Mouse (Mus musculus) midbrain, embryonic 15.5 days (tissue): ENCODE measurements around the gene Ttc25. TPM values are rescaled to one million over a fixed set of nuclear protein-coding genes. Genes with fewer than 3 reads are reported as not detected.
"Not testable (repeated sequence)": the region's sequence is repeated elsewhere in the genome, so short reads cannot be mapped to it uniquely, and the experiment has no call there.

Experiments
- ATAC-seq: fragments of 200-750 bp; cut with Nextera tagmentation; replicated peaks from 2 replicates; pipeline ENCODE4 v1.8.0; 2017; ENCODE audit warnings: moderate TSS enrichment
- H3K27ac ChIP-seq: fragments of 300-500 bp; sonication (generic); 2 replicates; pipeline ENCODE4 v1.5.1; 2015; ENCODE audit warnings: mild to moderate bottlenecking, inconsistent platforms
- H3K27me3 ChIP-seq: fragments of 300-500 bp; sonication (generic); replicated peaks from 2 replicates; pipeline ENCODE4 v1.6.1; 2015; ENCODE audit warnings: inconsistent platforms
- H3K36me3 ChIP-seq: fragments of 300-500 bp; sonication (generic); replicated peaks from 2 replicates; pipeline ENCODE4 v1.6.1; 2015; ENCODE audit warnings: inconsistent platforms
- H3K4me1 ChIP-seq: fragments of 300-500 bp; sonication (generic); 2 replicates; pipeline ENCODE4 v1.6.1; 2015; ENCODE audit warnings: inconsistent platforms
- H3K4me2 ChIP-seq: fragments of 300-500 bp; sonication (generic); 2 replicates; pipeline ENCODE4 v1.6.1; 2015; ENCODE audit warnings: inconsistent platforms, mild to moderate bottlenecking, moderate library complexity
- H3K4me3 ChIP-seq: fragments of 300-500 bp; sonication (generic); 2 replicates; pipeline ENCODE4 v1.5.1; 2015; ENCODE audit warnings: mild to moderate bottlenecking, inconsistent platforms
- H3K9ac ChIP-seq: fragments of 300-500 bp; sonication (generic); 2 replicates; pipeline ENCODE4 v1.6.1; 2015; ENCODE audit warnings: mild to moderate bottlenecking, inconsistent platforms
- H3K9me3 ChIP-seq: fragments of 300-500 bp; sonication (generic); 2 replicates; pipeline ENCODE4 v1.6.1; 2016; ENCODE audit warnings: inconsistent platforms
- WGBS: fragments of 180-500 bp; shearing (Covaris S2); methylation state at CpG from one replicate; pipeline ENCODE4 v1.1.7; 2015; ENCODE audit warnings: mixed read lengths; 5-methylcytosine and 5-hydroxymethylcytosine counted together
- polyA plus RNA-seq: library from polyadenylated mRNA; unstranded; fragments of >200 nt; fragmentation: Nextera tagmentation; extraction: Ambion mirVana; gene quantifications from 2 replicates; pipeline ENCODE4 v1.2.1, GENCODE M21; 2015

Ttc25 gene
- polyA plus RNA-seq, 1 experiment from 2014 or later: 2.4 TPM

GRCm38 (mm10) chr11:100611627-100612026 is 66.2 kb downstream of the Ttc25 start:
- H3K27me3 ChIP-seq: no peaks in the 10 kb centered on the region
- H3K4me3 ChIP-seq: no peak overlapping the region
- no peak overlapping the region for H3K27ac ChIP-seq
- H3K36me3 ChIP-seq: peaks cover 3% of the 10 kb centered on the region; the same call in 1 of the 2 replicates
- H3K9me3 ChIP-seq: no peaks in the 10 kb centered on the region
- 91% methylated on average over 6 of the region's 6 CpGs for WGBS
- peaks cover 3% of the 10 kb centered on the region; the same call in 1 of the 2 replicates for H3K4me1 ChIP-seq
- H3K4me2 ChIP-seq: no peak overlapping the region
- no peak for ATAC-seq
- H3K9ac ChIP-seq: no peak overlapping the region

DNA sequence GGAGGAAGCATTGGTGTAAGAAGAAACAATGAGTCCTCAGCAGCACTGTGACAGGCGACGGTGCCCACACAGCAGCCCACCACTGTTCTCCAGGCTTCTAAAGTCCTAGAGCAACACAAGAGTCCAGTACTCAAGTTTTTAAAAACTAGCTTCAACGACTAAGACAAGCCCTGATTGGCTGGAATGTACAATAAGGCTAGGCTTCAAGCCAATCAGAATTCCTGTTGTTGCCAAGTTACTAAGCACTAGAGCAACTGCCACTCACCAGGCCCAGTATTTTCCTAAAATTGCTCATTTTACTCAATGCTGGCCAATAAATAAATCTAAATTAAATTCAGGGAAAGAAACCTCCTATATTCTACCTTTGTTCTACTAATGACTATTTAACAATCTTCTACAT is 67.8 kb downstream of the Ttc25 start:
- H3K9me3 ChIP-seq: no peaks in the 10 kb centered on the region
- no peak for ATAC-seq
- no peak overlapping the region for H3K4me2 ChIP-seq
- 89% methylated on average over 3 of the region's 3 CpGs for WGBS
- peaks cover 3% of the 10 kb centered on the region; the same call in 1 of the 2 replicates for H3K36me3 ChIP-seq
- H3K27me3 ChIP-seq: no peaks in the 10 kb centered on the region
- no peak overlapping the region for H3K27ac ChIP-seq
- H3K4me1 ChIP-seq: peaks cover 12% of the 10 kb centered on the region
- H3K4me3 ChIP-seq: no peak overlapping the region
- no peak overlapping the region for H3K9ac ChIP-seq

- 86% methylated on average over 5 of the region's 5 CpGs for WGBS
- ATAC-seq: no peak
- H3K27me3 ChIP-seq: no peaks in the 10 kb centered on the region
Observed at GRCm38 (mm10) chr11:100616332-100616731, 70.9 kb downstream of the Ttc25 start.

GRCm38 (mm10) chr11:100616836-100617235 is 71.4 kb downstream of the Ttc25 start:
- 93% methylated on average over 7 of the region's 7 CpGs for WGBS
- not testable (repeated sequence) for H3K4me2 ChIP-seq, H3K27me3 ChIP-seq, H3K9me3 ChIP-seq, H3K27ac ChIP-seq, H3K4me3 ChIP-seq, H3K9ac ChIP-seq, H3K36me3 ChIP-seq, ATAC-seq
- peaks cover 20% of the 10 kb centered on the region for H3K4me1 ChIP-seq

More at GRCm38 (mm10) chr11:100616332-100616731, 70.9 kb downstream of the Ttc25 start:
- Histone ChIP-seq H3K9ac (no peak overlapping the region), H3K36me3 (peaks cover 3% of the 10 kb centered on the region; the same call in 1 of the 2 replicates), H3K4me2 (no peak overlapping the region), H3K4me3 (no peak overlapping the region), H3K4me1 (peaks cover 20% of the 10 kb centered on the region), H3K27ac (no peak overlapping the region), H3K9me3 (no peaks in the 10 kb centered on the region)

- H3K4me3 ChIP-seq: peak overlapping the region; percentile 92
Observed at GRCm38 (mm10) chr11:100617480-100617879, 72.1 kb downstream of the Ttc25 start.

GRCm38 (mm10) chr11:100618761-100619484 is 73.5 kb downstream of the Ttc25 start, which contains the start of gene Nkiras2:
Gene Nkiras2, plus strand, starts transcription at chr11:100619244.
- Histone ChIP-seq H3K27me3 (no peaks in the 10 kb centered on the region), H3K9ac (peak within 1 kb of the TSS; percentile 93), H3K4me2 (peak within 1 kb of the TSS; percentile 69), H3K4me1 (peaks cover 28% of the 10 kb centered on the region), H3K9me3 (no peaks in the 10 kb centered on the region), H3K36me3 (no peaks in the 10 kb centered on the region), H3K4me3 (peak within 1 kb of the TSS; percentile 92), H3K27ac (peak within 1 kb of the TSS; percentile 95)
- WGBS: under 1% methylated on average over 35 of the region's 36 CpGs
- peak; percentile 72 for ATAC-seq

More at GRCm38 (mm10) chr11:100617480-100617879, 72.1 kb downstream of the Ttc25 start:
- Histone ChIP-seq H3K9me3 (no peaks in the 10 kb centered on the region), H3K9ac (no peak overlapping the region), H3K4me1 (peaks cover 20% of the 10 kb centered on the region), H3K36me3 (no peaks in the 10 kb centered on the region), H3K4me2 (peak overlapping the region; percentile 69), H3K27me3 (no peaks in the 10 kb centered on the region), H3K27ac (no peak overlapping the region)
- ATAC-seq: no peak
- WGBS: 88% methylated on average over 4 of the region's 4 CpGs

GRCm38 (mm10) chr11:100619485-100619975 is 74.1 kb downstream of the Ttc25 start:
- H3K9ac ChIP-seq: peak overlapping the region; percentile 93
- H3K27ac ChIP-seq: peak overlapping the region; percentile 95
- H3K27me3 ChIP-seq: no peaks in the 10 kb centered on the region
- peak; percentile 97 for ATAC-seq
- peak overlapping the region; percentile 92 for H3K4me3 ChIP-seq
- H3K9me3 ChIP-seq: no peaks in the 10 kb centered on the region
- H3K4me2 ChIP-seq: peak overlapping the region; percentile 69
- peaks cover 30% of the 10 kb centered on the region for H3K4me1 ChIP-seq
- under 1% methylated on average over 40 of the region's 40 CpGs for WGBS
- H3K36me3 ChIP-seq: no peaks in the 10 kb centered on the region

DNA sequence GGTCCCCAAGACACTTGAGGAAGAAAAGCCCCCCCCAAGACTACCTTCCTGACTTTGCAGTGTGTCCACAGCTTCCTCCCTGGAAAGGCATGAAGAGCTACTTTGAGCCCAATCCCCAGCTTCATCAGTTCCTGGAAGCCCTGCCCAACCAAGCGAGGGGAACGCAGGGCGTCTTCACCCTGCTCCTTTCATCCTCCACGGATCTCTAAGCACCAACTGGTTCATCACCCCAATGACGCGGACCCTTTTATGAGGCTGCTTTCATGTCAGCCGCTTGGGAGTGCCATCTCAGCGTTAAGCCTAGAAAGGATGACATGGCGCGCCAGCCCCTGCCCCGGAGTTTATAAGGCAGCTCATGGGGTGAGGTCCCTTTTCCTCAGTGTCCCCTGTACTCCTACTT is 74.6 kb downstream of the Ttc25 start, which contains the start of gene Dnajc7:
TSS of gene Dnajc7 (minus strand) at position 187 of the 400 bp plus-strand sequence.
- H3K9ac ChIP-seq: peak within 1 kb of the TSS; percentile 93
- H3K27ac ChIP-seq: peak within 1 kb of the TSS; percentile 95
- 0 out of 2 replicates have a peak, but pooled peaks cover 2% of the 10 kb centered on the region for H3K36me3 ChIP-seq
- no peak; the same call in 1 of the 2 replicates for ATAC-seq
- H3K9me3 ChIP-seq: no peaks in the 10 kb centered on the region
- WGBS: 3% methylated on average over 11 of the region's 11 CpGs
- H3K4me1 ChIP-seq: peaks cover 30% of the 10 kb centered on the region
- H3K27me3 ChIP-seq: no peaks in the 10 kb centered on the region
- peak within 1 kb of the TSS; percentile 69 for H3K4me2 ChIP-seq
- H3K4me3 ChIP-seq: peak within 1 kb of the TSS; percentile 92

Other genes starting within 250 kb of the Ttc25 start
- gene Eif1, start 225.7 kb upstream of the Ttc25 start, polyA plus RNA-seq: 1,086 and 1,110 TPM in 2 replicates
- 2.0 and 2.3 TPM in 2 replicates for gene Gast, start 211.2 kb upstream of the Ttc25 start, polyA plus RNA-seq
- gene Hap1, start 189.5 kb upstream of the Ttc25 start, polyA plus RNA-seq: 315 and 316 TPM in 2 replicates
- gene Jup, start 147.8 kb upstream of the Ttc25 start, polyA plus RNA-seq: 104 and 105 TPM in 2 replicates
- 20.3 and 21.2 TPM in 2 replicates for gene P3h4, start 130.8 kb upstream of the Ttc25 start, polyA plus RNA-seq
- 23.3 and 27.5 TPM in 2 replicates for gene Fkbp10, start 129.9 kb upstream of the Ttc25 start, polyA plus RNA-seq
- gene Nt5c3b, start 103.8 kb upstream of the Ttc25 start, polyA plus RNA-seq: 115 and 116 TPM in 2 replicates
- gene Klhl10, start 103.7 kb upstream of the Ttc25 start, polyA plus RNA-seq: 0.89 and 1.1 TPM in 2 replicates
- 12.4 and 12.8 TPM in 2 replicates for gene Klhl11, start 72.9 kb upstream of the Ttc25 start, polyA plus RNA-seq
- 225 and 227 TPM in 2 replicates for gene Acly, start 17.6 kb upstream of the Ttc25 start, polyA plus RNA-seq
- 38.3 and 40.0 TPM in 2 replicates for gene Cnp, start 29.3 kb downstream of the Ttc25 start, polyA plus RNA-seq
- 111 and 115 TPM in 2 replicates for gene Nkiras2, start 73.6 kb downstream of the Ttc25 start, polyA plus RNA-seq
- gene Dnajc7, start 74.6 kb downstream of the Ttc25 start, polyA plus RNA-seq: 298 and 326 TPM in 2 replicates
- gene Zfp385c, start 146.8 kb downstream of the Ttc25 start, polyA plus RNA-seq: 0.70 and 0.99 TPM in 2 replicates
- 3.5 TPM in 2 replicates for gene Dhx58, start 158.7 kb downstream of the Ttc25 start, polyA plus RNA-seq
- gene Kat2a, start 166.9 kb downstream of the Ttc25 start, polyA plus RNA-seq: 67.2 and 70.2 TPM in 2 replicates
- gene Hspb9, start 168.2 kb downstream of the Ttc25 start, polyA plus RNA-seq: not detected in 2 replicates
- 39.3 and 40.9 TPM in 2 replicates for gene Rab5c, start 192.6 kb downstream of the Ttc25 start, polyA plus RNA-seq
- 10.9 and 13.6 TPM in 2 replicates for gene Kcnh4, start 214.3 kb downstream of the Ttc25 start, polyA plus RNA-seq
- 2.3 and 3.3 TPM in 2 replicates for gene Hcrt, start 217.3 kb downstream of the Ttc25 start, polyA plus RNA-seq
- 5.7 and 6.4 TPM in 2 replicates for gene Ghdc, start 225.3 kb downstream of the Ttc25 start, polyA plus RNA-seq